Mouse (Mus musculus): ENCODE data around the gene Olfr910. TPM values are rescaled to one million over a fixed set of nuclear protein-coding genes. Genes with fewer than 3 reads are reported as not detected.

Gene Olfr910
- total RNA-seq (2021): not detected
- long read RNA-seq: 0 reads

DNA sequence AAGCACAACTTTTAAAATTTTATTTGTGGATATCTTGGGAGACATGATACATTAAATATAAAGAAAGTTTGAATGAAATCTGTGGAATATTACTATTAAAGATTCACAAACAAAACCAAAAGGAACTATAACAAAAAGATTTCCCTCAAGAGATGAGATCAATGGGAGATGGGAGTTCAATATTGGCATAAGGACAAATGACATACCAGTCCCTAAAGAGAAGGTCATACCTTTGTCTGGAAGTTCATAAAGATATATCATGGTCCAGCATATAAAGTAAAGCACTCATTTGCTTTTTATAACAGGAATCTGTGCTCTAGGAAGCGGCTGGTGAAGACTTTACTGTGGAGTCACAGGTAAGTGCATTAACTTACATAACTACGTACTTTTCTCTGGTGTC lies at the start of gene Olfr910:
Gene Olfr910 (plus strand): TSS at position 301 of the 400 bp plus-strand sequence.
- no peak for DNase-seq (ENCODE audit: low spot score in 2 of 2)

DNA sequence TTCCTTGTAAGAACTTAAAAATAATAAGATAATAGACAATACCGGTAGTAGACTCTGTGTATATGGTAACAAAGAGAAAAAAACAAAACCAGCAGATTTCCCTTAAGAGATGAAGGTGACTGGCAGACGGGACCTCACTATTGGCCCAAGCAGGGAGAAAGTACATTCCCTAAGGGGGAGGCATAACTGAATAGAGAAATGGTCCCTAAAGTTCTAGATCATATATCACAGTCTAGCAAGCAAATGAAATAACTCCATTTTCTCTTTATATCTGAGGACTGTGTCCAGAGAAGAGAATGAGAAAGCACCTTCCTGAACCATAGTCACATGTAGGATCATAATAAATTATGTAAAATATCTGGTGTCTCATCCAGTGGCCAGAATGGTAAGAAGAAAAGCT lies 42.1 kb upstream of the Olfr910 start, which contains the start of gene Olfr907:
Gene Olfr907 (plus strand): TSS at position 301 of the 400 bp plus-strand sequence.
- DNase-seq (ENCODE audit: low spot score in 2 of 2): no peak

GRCm38 (mm10) chr9:38512353-38512752 lies 25.3 kb upstream of the Olfr910 start:
- DNase-seq (ENCODE audit: low spot score in 2 of 2): no peak

- no peak for DNase-seq (ENCODE audit: low spot score in 2 of 2)
Observed at GRCm38 (mm10) chr9:38521280-38521679, 16.4 kb upstream of the Olfr910 start, which contains the start of gene Olfr911-ps1. TSS of gene Olfr911-ps1 (plus strand) at chr9:38521580.

GRCm38 (mm10) chr9:38579878-38580277 lies 42.2 kb downstream of the Olfr910 start, which contains the start of gene Olfr912:
TSS of gene Olfr912 (plus strand) at chr9:38580178.
- no peak for DNase-seq (ENCODE audit: low spot score in 2 of 2)

Other genes with a start within 250 kb of the Olfr910 start
- not detected for gene Olfr896-ps1, start 246.7 kb upstream of the Olfr910 start, total RNA-seq (2021)
- not detected for gene Olfr25, start 208.8 kb upstream of the Olfr910 start, total RNA-seq (2021)
- not detected for gene Olfr898, start 189.4 kb upstream of the Olfr910 start, total RNA-seq (2021)
- not detected for gene Olfr250, start 171.0 kb upstream of the Olfr910 start, total RNA-seq (2021)
- not detected for gene Olfr251, start 160.8 kb upstream of the Olfr910 start, total RNA-seq (2021)
- not detected for gene Olfr147, start 136.2 kb upstream of the Olfr910 start, total RNA-seq (2021)
- not detected for gene Olfr901, start 108.4 kb upstream of the Olfr910 start, total RNA-seq (2021)
- not detected for gene Olfr902, start 90.2 kb upstream of the Olfr910 start, total RNA-seq (2021)
- gene Olfr904, start 74.7 kb upstream of the Olfr910 start, total RNA-seq (2021): not detected
- under 1 TPM in 1 of 2 experiments, not detected in 1; 0.07 TPM for gene Olfr905, start 66.7 kb upstream of the Olfr910 start, total RNA-seq (2021)
- not detected for gene Olfr906, start 50.8 kb upstream of the Olfr910 start, total RNA-seq (2021)
- gene Olfr907, start 42.0 kb upstream of the Olfr910 start, total RNA-seq (2021): not detected
- gene Olfr911-ps1, start 16.3 kb upstream of the Olfr910 start, total RNA-seq (2021): not detected
- not detected for gene Olfr912, start 42.3 kb downstream of the Olfr910 start, total RNA-seq (2021)
- not detected for gene Olfr913, start 54.9 kb downstream of the Olfr910 start, total RNA-seq (2021)
- gene Olfr914, start 67.3 kb downstream of the Olfr910 start, total RNA-seq (2021): not detected
- not detected for gene Olfr916, start 122.0 kb downstream of the Olfr910 start, total RNA-seq (2021)
- gene Olfr917, start 128.0 kb downstream of the Olfr910 start, total RNA-seq (2021): not detected
- gene Olfr918, start 136.8 kb downstream of the Olfr910 start, total RNA-seq (2021): not detected
- gene Olfr919, start 165.8 kb downstream of the Olfr910 start, total RNA-seq (2021): not detected
- 10 to 100 TPM in 1 of 2 experiments, 1 to 10 TPM in 1; 9.3 to 12.0 TPM for gene Vwa5a, start 180.4 kb downstream of the Olfr910 start, total RNA-seq (2021)
- not detected for gene Olfr920, start 214.4 kb downstream of the Olfr910 start, total RNA-seq (2021)
- gene Olfr921, start 235.2 kb downstream of the Olfr910 start, total RNA-seq (2021): not detected